Mouse (Mus musculus) liver, embryonic 18 days (tissue): ENCODE data around the gene Pycr2. TPM values are rescaled to one million over a fixed set of nuclear protein-coding genes. Genes with fewer than 3 reads are reported as not detected.

ENCODE experiments used
- polyA plus RNA-seq: library from polyadenylated mRNA; depleted of rRNA; stranded (reverse); fragments of >200 nt; gene quantifications from 2 replicates; pipeline ENCODE4 v1.2.3, GENCODE M21; 2012; rRNA removed

The Pycr2 gene
- polyA plus RNA-seq, result 30.6 and 30.9 TPM in 2 replicates

DNA sequence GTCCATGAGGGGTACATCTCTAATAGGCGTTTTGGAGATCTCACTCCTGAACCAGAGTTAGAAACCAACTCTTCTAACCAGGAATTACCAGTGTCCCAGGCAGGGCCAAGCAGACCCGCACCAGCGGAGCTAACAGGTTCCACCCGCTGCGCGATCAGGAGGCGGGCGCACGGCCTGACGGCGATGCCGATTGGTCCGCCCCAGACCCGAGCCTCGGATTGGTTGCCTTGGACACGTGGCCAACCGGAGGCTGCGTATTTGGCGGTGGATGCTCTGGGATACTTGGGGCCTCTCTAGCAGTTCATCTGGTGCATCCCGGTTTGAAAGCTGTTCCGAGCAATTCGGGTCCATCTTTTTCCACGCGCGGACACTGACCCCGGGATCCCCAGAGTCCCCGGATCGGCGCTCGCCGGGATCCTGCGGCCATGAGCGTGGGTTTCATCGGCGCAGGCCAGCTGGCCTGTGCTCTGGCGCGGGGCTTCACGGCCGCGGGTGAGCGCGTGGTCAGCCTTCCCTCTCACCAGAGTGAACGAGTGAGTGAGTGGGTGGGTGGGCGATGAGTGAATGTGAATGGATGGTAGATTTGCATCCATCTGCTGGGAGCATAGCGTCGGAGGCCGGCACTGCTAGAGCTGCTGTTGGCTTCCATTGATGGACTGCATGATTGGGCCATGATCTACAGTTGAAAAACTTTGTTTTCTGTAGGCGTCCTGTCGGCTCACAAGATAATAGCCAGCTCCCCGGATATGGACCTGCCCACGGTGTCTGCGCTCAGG, at the start of gene Pycr2:
Gene Pycr2 (plus strand): TSS at position 255 of the 776 bp plus-strand sequence.

DNA sequence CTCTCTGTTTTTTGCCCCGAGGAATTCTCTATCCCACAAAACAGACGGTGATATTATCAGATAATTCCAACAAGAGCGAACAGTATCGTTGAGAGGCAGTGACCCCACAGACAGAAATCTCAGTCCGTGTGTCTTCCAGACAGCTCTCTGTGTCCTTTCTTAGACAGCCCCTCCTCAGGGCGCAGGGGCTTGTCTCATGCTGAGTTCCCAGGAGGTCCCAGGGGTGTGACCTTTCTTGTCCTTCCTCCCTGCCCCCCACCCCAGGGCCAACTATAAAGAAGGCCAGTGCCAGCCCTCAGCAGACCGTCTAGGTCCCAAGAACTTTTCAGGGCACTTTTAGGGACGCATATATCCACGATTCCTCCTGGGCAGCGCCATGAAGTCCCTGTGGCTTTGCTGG, 11.3 kb upstream of the Pycr2 start, which contains the start of gene Lefty2:
Gene Lefty2 (plus strand): TSS at position 301 of the 400 bp plus-strand sequence.

DNA sequence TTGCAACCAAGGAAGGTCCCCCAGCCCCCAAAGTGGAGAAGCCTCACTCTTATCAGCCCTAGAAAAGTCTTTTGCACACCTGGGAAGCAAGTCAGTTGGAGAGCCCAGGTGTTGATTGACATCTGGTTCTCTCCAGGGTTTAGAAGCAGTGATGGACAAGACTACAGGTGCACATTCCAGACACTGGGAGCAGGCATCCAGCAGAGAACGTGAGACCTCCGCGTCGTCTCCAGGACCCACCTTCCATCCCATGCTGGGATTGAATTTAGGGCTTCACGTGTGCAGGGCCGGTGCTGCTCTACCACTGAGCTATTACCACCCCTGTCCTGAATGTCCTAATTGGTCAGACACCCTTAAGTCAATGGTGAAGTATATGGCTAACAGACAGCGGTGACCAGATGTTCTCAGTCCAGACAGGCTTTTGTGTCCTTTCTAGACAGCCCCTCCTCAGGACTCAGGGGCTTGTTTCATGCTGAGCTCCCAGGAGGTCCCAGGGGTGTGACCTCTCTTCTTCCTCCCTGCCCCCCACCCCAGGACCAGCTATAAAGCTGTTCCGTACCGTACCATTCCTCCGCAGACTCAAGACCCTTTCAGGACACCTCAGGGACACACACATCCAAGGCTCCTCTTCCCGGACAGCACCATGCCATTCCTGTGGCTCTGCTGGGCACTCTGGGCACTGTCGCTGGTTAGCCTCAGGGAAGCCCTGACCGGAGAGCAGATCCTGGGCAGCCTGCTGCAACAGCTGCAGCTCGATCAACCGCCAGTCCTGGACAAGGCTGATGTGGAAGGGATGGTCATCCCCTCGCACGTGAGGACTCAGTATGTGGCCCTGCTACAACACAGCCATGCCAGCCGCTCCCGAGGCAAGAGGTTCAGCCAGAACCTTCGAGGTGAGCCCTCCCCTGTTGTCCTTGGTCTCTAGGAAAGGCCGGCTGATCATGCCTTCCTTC, 30.6 kb downstream of the Pycr2 start, which contains the start of gene Lefty1:
Gene Lefty1 (plus strand): TSS at position 556 of the 953 bp plus-strand sequence.

DNA sequence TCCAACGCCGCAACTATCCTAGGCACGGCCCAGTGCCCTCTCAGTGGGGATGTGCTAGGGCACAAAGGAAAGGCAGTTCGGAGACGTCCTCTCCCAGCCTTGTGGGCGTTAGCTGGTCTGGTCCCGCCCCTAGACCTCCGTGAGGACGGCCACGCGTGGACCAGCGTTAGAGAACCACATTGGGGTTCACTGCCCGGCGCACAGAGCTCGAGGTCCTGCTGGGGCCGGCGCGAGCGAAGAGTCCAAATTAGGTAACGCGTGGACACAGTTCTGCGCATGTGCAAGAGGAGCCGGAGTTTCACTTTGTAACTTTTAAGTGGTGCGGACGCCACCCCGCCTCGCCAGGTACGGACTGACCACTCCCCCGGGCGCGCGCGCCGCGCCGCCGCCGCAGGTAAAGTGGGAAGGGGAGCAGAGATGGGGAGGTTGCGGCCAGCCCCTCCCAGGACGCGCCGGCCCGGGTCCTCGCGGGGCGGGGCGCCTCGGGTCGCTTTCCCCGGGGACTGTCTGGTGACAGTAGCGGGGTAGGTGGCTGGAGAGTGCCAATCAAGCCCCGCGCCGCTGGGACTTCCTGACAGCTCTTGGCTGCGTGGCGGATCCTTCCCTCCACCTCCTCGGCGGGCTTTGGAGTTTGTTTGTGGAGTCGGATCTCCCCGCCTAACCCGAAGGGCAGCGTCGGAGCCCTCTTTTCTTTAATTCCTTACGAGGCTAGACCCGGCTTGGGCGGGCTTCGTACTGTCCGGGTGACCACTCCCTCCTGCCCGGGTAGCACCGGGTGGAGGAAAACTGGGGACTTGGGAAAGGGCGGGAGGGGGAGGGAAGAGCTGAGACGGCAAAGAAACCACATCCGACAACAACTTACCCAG, 38.3 kb downstream of the Pycr2 start, which contains the start of gene Tmem63a:
Gene Tmem63a (plus strand): TSS at position 179 of the 866 bp plus-strand sequence.

Other genes starting within 250 kb of the Pycr2 start
- 0.01 TPM in 1 of 2 replicates, not detected in the other for gene Mixl1, start 207.3 kb upstream of the Pycr2 start, polyA plus RNA-seq
- gene Acbd3, start 178.2 kb upstream of the Pycr2 start, polyA plus RNA-seq, result 12.1 and 13.3 TPM in 2 replicates
- gene H3f3a, start 90.3 kb upstream of the Pycr2 start, polyA plus RNA-seq, result 703 and 735 TPM in 2 replicates
- 11.2 TPM in 2 replicates for gene Sde2, start 53.2 kb upstream of the Pycr2 start, polyA plus RNA-seq
- 0.06 TPM in 1 of 2 replicates, not detected in the other for gene Lefty2, start 11.2 kb upstream of the Pycr2 start, polyA plus RNA-seq
- 4.4 and 4.9 TPM in 2 replicates for gene Lefty1, start 30.7 kb downstream of the Pycr2 start, polyA plus RNA-seq
- 9.4 and 11.3 TPM in 2 replicates for gene Tmem63a, start 38.1 kb downstream of the Pycr2 start, polyA plus RNA-seq
- gene Ephx1, start 116.6 kb downstream of the Pycr2 start, polyA plus RNA-seq, result 18.0 and 35.4 TPM in 2 replicates
- 0.12 and 0.28 TPM in 2 replicates for gene 9130409I23Rik, start 146.9 kb downstream of the Pycr2 start, polyA plus RNA-seq
- gene Nvl, start 239.9 kb downstream of the Pycr2 start, polyA plus RNA-seq, result 9.6 and 11.5 TPM in 2 replicates
- gene Cnih4, start 240.4 kb downstream of the Pycr2 start, polyA plus RNA-seq, result 9.1 and 9.9 TPM in 2 replicates